Mouse (Mus musculus) ES-Bruce4 (cell line): ENCODE results near the gene 2610028H24Rik. TPM values are rescaled to one million over a fixed set of nuclear protein-coding genes. Genes with fewer than 3 reads are reported as not detected.

Experiments
- H3K27ac ChIP-seq: 2 replicates; pipeline ENCODE4 v1.5.1; 2012; ENCODE audit warnings: low read length, inconsistent platforms; ENCODE audit not compliant: insufficient read depth
- H3K27me3 ChIP-seq: 2 replicates; pipeline ENCODE4 v1.6.1; 2012; ENCODE audit warnings: mild to moderate bottlenecking, low read length, inconsistent platforms; ENCODE audit not compliant: control insufficient read depth, poor library complexity, insufficient read depth, severe bottlenecking
- H3K36me3 ChIP-seq: 2 replicates; pipeline ENCODE4 v1.6.1; 2012; ENCODE audit warnings: inconsistent platforms, mild to moderate bottlenecking, low read length, moderate library complexity; ENCODE audit not compliant: control insufficient read depth, poor library complexity, insufficient read depth, severe bottlenecking
- H3K4me1 ChIP-seq: one replicate; pipeline ENCODE4 v1.8.1; 2011; ENCODE audit warnings: low read length; ENCODE audit not compliant: control insufficient read depth, insufficient read depth
- H3K4me3 ChIP-seq: 2 replicates; pipeline ENCODE4 v1.5.1; 2011; ENCODE audit warnings: low read depth, mild to moderate bottlenecking, low read length
- H3K9ac ChIP-seq: 2 replicates; pipeline ENCODE4 v1.6.1; 2012; ENCODE audit warnings: low read depth, mild to moderate bottlenecking, inconsistent platforms; ENCODE audit not compliant: poor library complexity, severe bottlenecking
- H3K9me3 ChIP-seq: replicated peaks from 2 replicates; pipeline ENCODE4 v1.6.1; 2012; ENCODE audit warnings: mild to moderate bottlenecking, low read length, inconsistent platforms; ENCODE audit not compliant: control insufficient read depth, poor library complexity, insufficient read depth, severe bottlenecking
- CTCF ChIP-seq: IDR thresholded peaks from one replicate; pipeline ENCODE4 v1.8.1; 2011; ENCODE audit warnings: low read depth, low read length
- EP300 ChIP-seq: IDR thresholded peaks from 2 replicates; pipeline ENCODE4 v1.6.1; 2011; ENCODE audit warnings: low read depth, low read length; ENCODE audit not compliant: insufficient read depth
- POLR2A ChIP-seq: IDR thresholded peaks from one replicate; pipeline ENCODE4 v1.8.1; 2011; ENCODE audit warnings: low read length; ENCODE audit not compliant: insufficient read depth
- polyA plus RNA-seq: library from polyadenylated mRNA; stranded (reverse); fragments of >200 nt; gene quantifications from 2 replicates; pipeline ENCODE4 v1.2.4, GENCODE M21; 2011; ENCODE audit warnings: low read depth; ENCODE audit not compliant: missing spikeins, insufficient read depth, insufficient read length

2610028H24Rik gene
- polyA plus RNA-seq = not detected in 2 replicates

DNA sequence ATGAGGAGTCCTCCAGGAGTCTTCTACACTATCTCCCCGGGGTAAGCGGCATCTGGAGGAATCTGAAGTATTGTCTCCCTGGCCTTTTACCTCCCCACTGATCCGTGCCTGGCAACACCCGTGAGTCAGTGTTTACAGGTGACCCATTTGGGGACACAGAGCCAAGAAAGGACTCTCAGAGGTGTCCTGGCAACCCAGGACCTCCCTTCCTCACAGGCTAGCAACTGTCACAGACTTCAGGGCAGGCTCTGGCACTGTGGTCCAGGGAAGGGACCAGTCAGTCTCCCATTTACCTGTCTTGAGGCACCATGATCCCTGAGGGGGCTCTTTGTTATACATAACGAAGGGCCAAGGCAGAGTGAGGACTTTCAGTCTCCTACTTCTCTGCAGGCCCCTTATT, at the start of gene 2610028H24Rik:
TSS of gene 2610028H24Rik (plus strand) at position 231 of the 400 bp plus-strand sequence.
- H3K27ac ChIP-seq = no peak within 1 kb of the TSS
- H3K9ac ChIP-seq = no peak within 1 kb of the TSS
- H3K36me3 ChIP-seq = no peaks in the 10 kb centered on the region
- H3K4me1 ChIP-seq = no peaks in the 10 kb centered on the region
- TF ChIP-seq CTCF = no peak
- TF ChIP-seq POLR2A = no peak
- no peak for TF ChIP-seq EP300
- H3K27me3 ChIP-seq = no peaks in the 10 kb centered on the region
- no peak within 1 kb of the TSS for H3K4me3 ChIP-seq
- H3K9me3 ChIP-seq = no peaks in the 10 kb centered on the region

DNA sequence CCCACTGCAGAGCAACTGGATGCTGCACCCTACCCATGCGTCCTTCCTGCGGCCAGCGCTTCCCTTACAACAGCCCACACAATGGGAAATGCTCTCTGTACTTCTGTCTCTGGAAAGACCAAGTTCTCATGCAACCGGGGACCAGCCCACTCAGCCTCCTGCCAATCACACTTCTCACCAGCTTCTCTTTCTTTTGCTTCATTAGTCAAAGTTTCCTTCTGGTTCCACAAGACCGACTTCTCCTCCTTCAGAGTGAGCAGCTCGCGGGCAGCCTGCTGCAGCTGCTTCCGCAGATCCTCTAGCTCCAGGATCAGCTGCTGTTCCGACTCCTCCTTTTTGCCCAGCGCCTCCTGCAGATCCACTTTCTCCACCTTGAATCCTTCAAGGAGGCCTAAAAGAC, 40.4 kb upstream of the 2610028H24Rik start:
- no peaks in the 10 kb centered on the region for H3K27me3 ChIP-seq
- H3K9ac ChIP-seq = no peak overlapping the region
- H3K36me3 ChIP-seq = peaks cover 38% of the 10 kb centered on the region
- no peak overlapping the region for H3K4me3 ChIP-seq
- H3K9me3 ChIP-seq = no peaks in the 10 kb centered on the region
- H3K4me1 ChIP-seq = no peaks in the 10 kb centered on the region
- no peak for TF ChIP-seq EP300
- TF ChIP-seq CTCF = no peak
- no peak for TF ChIP-seq POLR2A
- H3K27ac ChIP-seq = no peak overlapping the region

DNA sequence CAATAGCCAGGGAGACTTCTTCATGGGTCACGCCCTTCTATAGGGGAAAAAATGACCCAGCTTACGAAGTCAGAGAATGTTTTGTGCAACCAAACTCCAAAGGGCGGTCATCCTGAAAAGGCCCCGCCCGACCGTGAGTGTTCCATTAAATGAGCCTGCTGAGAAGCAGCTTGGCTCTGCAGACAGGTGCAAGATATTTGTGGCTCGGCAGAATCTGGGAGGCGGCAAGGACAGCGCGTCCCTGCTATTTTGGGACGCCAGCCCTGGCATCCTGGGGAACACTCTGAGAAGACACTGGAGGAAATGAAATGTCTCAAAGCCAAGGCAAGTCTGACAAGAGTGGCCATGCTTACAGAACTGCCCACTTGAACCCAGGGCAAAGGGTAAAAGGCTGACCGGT, 32.1 kb upstream of the 2610028H24Rik start:
- no peaks in the 10 kb centered on the region for H3K9me3 ChIP-seq
- no peak overlapping the region for H3K9ac ChIP-seq
- no peak for TF ChIP-seq CTCF
- no peak for TF ChIP-seq EP300
- no peak for TF ChIP-seq POLR2A
- H3K36me3 ChIP-seq = peaks cover 59% of the 10 kb centered on the region
- no peaks in the 10 kb centered on the region for H3K27me3 ChIP-seq
- no peak overlapping the region for H3K4me3 ChIP-seq
- H3K27ac ChIP-seq = no peak overlapping the region
- H3K4me1 ChIP-seq = peaks cover 6% of the 10 kb centered on the region

GRCm38 (mm10) chr10:76425674-76426073, 23.2 kb upstream of the 2610028H24Rik start:
- Histone ChIP-seq H3K4me1 (no peaks in the 10 kb centered on the region), H3K9ac (no peak overlapping the region), H3K4me3 (no peak overlapping the region), H3K36me3 (peaks cover 63% of the 10 kb centered on the region), H3K9me3 (no peaks in the 10 kb centered on the region), H3K27ac (no peak overlapping the region), H3K27me3 (no peaks in the 10 kb centered on the region)
- TF ChIP-seq POLR2A (no peak), EP300 (no peak), CTCF (no peak)

DNA sequence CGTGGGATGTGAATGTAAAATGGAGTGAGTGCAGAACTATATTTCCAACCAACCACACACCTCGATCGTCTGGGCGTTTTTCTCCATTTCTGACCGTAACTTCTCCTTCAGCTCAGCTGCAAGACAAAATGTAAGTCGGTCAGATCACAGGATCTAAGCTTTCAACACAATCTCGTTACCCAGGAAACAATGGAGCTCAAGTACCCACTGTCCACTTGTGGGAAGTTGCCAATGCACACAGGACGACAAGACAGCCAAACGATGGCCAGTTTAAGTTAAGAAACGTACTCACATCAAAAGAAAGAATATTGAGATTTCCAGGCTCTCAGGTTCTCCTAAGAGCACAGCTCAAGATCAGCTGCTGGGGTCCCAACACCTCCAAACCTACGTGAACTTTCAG, 15.0 kb upstream of the 2610028H24Rik start:
- no peak for TF ChIP-seq EP300
- no peak for TF ChIP-seq POLR2A
- TF ChIP-seq CTCF = no peak
- Histone ChIP-seq H3K36me3 (peaks cover 62% of the 10 kb centered on the region), H3K27me3 (no peaks in the 10 kb centered on the region), H3K4me1 (no peaks in the 10 kb centered on the region), H3K4me3 (no peak overlapping the region), H3K9ac (no peak overlapping the region), H3K27ac (no peak overlapping the region), H3K9me3 (no peaks in the 10 kb centered on the region)

DNA sequence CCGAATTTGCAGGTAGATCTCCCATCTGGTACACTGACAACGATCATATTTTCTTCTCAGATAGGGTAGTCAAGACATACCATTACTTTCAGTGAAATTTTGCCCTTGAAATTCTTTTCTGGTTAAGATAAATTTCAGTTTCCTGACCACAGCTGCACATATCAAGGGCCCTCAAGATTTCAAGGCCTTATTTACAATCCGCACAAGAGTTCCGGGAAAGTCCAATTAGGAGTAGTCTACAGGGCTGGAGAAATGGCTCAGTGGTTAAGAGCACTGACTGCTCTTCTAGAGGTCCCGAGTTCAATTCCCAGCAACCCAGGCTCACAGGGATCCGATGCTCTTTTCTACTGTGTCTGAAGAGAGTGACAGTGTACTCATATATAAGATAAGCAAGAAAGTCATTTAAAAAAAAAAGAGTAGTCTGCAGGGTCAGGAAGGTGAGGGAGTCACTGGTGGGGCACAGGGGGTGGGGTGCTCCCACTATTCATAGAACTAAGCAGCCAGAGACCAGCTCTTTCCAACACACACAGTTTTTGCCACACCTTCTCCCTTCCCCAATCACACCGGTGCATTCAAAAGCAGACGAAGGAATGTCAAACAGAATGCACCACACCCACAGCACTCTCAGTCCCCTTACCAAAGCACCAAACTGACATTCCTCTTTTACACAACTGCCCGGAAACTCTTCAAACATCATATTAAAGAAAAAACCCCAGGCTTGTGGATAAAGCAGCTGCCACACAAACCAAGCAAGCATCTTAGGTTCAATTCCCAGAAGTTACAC, 9.6 kb upstream of the 2610028H24Rik start:
- H3K9ac ChIP-seq = peak overlapping the region; percentile 49
- H3K36me3 ChIP-seq = peaks cover 18% of the 10 kb centered on the region
- peak overlapping the region; percentile 91 for H3K27ac ChIP-seq
- H3K27me3 ChIP-seq = no peaks in the 10 kb centered on the region
- H3K4me3 ChIP-seq = no peak overlapping the region
- no peak for TF ChIP-seq POLR2A
- peak; percentile 77; the same call in 1 of the 2 replicates for TF ChIP-seq EP300
- H3K9me3 ChIP-seq = no peaks in the 10 kb centered on the region
- H3K4me1 ChIP-seq = peaks cover 3% of the 10 kb centered on the region
